ENCODE assay signal across 9 mouse cellular contexts in genomic region chr1:165700933-165701518, GRCm38 (mm10). TPM values are rescaled to one million over a fixed set of nuclear protein-coding genes. Genes with fewer than 3 reads are reported as not detected.
DNase-seq lines count a peak whose midpoint lies in the region; ATAC-seq lines count a peak whose summit lies in the region.
"Had no signal": no experiment of that assay in that cellular context is flagged by ENCODE, and none has a peak within 500 bp of the region (broad histone marks: within the 10 kb centered on the region; RNA-seq: fewer than 3 reads in every experiment).

No protein-coding gene starts in this region.

- no peak overlapping the region for H3K27ac ChIP-seq in intestine, embryonic 15.5 days
- H3K27ac ChIP-seq in intestine, embryonic 16.5 days (ENCODE audit: low read length): no peak overlapping the region
- no peak overlapping the region for H3K27ac ChIP-seq in liver, embryonic 11.5 days (ENCODE audit: low read depth, low read length)
- H3K27ac ChIP-seq: neural tube, embryonic 13.5 days had no signal

- no peaks in the 10 kb centered on the region for H3K36me3 ChIP-seq in intestine, embryonic 15.5 days
- no peaks in the 10 kb centered on the region for H3K36me3 ChIP-seq in intestine, embryonic 16.5 days (ENCODE audit: control insufficient read depth, insufficient read depth, low read length)
- no peaks in the 10 kb centered on the region for H3K36me3 ChIP-seq in liver, embryonic 11.5 days (ENCODE audit: control insufficient read depth, insufficient read depth, low read length)
- H3K36me3 ChIP-seq: neural tube, embryonic 13.5 days had no signal

- H3K4me1 ChIP-seq in intestine, embryonic 15.5 days (replicated peaks): peaks cover 41% of the 10 kb centered on the region
- peaks cover 31% of the 10 kb centered on the region for H3K4me1 ChIP-seq in intestine, embryonic 16.5 days (ENCODE audit: control insufficient read depth, insufficient read depth, low read length)
- peaks cover 37% of the 10 kb centered on the region for H3K4me1 ChIP-seq in liver, embryonic 11.5 days (replicated peaks; ENCODE audit: control insufficient read depth, insufficient read depth, low read length)

- 0 out of 2 replicates have a peak overlapping the region, but pooled peaks have one; percentile 5 for H3K4me2 ChIP-seq in intestine, embryonic 15.5 days (replicated peaks)
- H3K4me2 ChIP-seq in intestine, embryonic 16.5 days (ENCODE audit: low read depth, low read length): no peak overlapping the region
- peak overlapping the region; percentile 38 for H3K4me2 ChIP-seq in liver, embryonic 11.5 days
- H3K4me2 ChIP-seq: neural tube, embryonic 13.5 days had no signal

- intact Hi-C loops in left cerebral cortex, postnatal 36 days (cut with DNase I): no loop called here

- H3K9ac ChIP-seq in intestine, embryonic 15.5 days: no peak overlapping the region
- no peak overlapping the region for H3K9ac ChIP-seq in intestine, embryonic 16.5 days (ENCODE audit: low read depth, low read length)
- H3K9ac ChIP-seq in liver, embryonic 11.5 days (ENCODE audit: low read depth, low read length): no peak overlapping the region
- H3K9ac ChIP-seq: neural tube, embryonic 13.5 days had no signal

- no peaks in the 10 kb centered on the region for H3K9me3 ChIP-seq in intestine, embryonic 15.5 days
- no peaks in the 10 kb centered on the region for H3K9me3 ChIP-seq in intestine, embryonic 16.5 days (ENCODE audit: control insufficient read depth, low read length)
- no peaks in the 10 kb centered on the region for H3K9me3 ChIP-seq in liver, embryonic 11.5 days (ENCODE audit: control insufficient read depth, low read length)
- H3K9me3 ChIP-seq: neural tube, embryonic 13.5 days had no signal

- ATAC-seq in intestine, embryonic 15.5 days: no peak
- no peak for ATAC-seq in intestine, embryonic 16.5 days
- ATAC-seq in common myeloid progenitor, adult 5-6 weeks (replicated peaks; ENCODE audit: low read depth, poor library complexity, severe bottlenecking): peak; percentile 53
- ATAC-seq in liver, embryonic 11.5 days (replicated peaks; ENCODE audit: low FRiP score): no peak

- DNase-seq in liver, embryonic 11.5 days (ENCODE audit: low spot score): no peak
- DNase-seq in spleen, postnatal 4 days (ENCODE audit: low spot score in 2 of 2): peak; percentile 39 to 73
- DNase-seq in cerebellum, adult 11 months: no peak
- DNase-seq in gastrocnemius, postnatal 10 days: no peak
- DNase-seq in left cerebral cortex, postnatal 36 days (ENCODE audit: low spot score in 2 of 2): no peak

- WGBS in intestine, embryonic 15.5 days: 60% methylated on average over 6 of the region's 6 CpGs
- 57% methylated on average over 6 of the region's 6 CpGs for WGBS in intestine, embryonic 16.5 days
- WGBS in liver, embryonic 11.5 days: 16% methylated on average over 6 of the region's 6 CpGs

- H3K27me3 ChIP-seq in intestine, embryonic 15.5 days (replicated peaks): no peaks in the 10 kb centered on the region
- H3K27me3 ChIP-seq in intestine, embryonic 16.5 days (replicated peaks; ENCODE audit: control insufficient read depth, insufficient read depth, low read length): no peaks in the 10 kb centered on the region
- peaks cover 10% of the 10 kb centered on the region; the same call in 1 of the 2 replicates for H3K27me3 ChIP-seq in liver, embryonic 11.5 days (replicated peaks; ENCODE audit: control insufficient read depth, insufficient read depth, low read length)

- H3K4me3 ChIP-seq in intestine, embryonic 15.5 days (replicated peaks): no peak overlapping the region
- no peak overlapping the region for H3K4me3 ChIP-seq in intestine, embryonic 16.5 days (ENCODE audit: low read length)
- no peak overlapping the region for H3K4me3 ChIP-seq in liver, embryonic 11.5 days (ENCODE audit: low read depth, low read length)
- H3K4me3 ChIP-seq: neural tube, embryonic 13.5 days had no signal

RNA-seq across cellular contexts. Expression of gene Rcsd1, which starts 8.5 kb away (rescaled TPM):
- 32.7 and 33.8 TPM in 2 replicates for polyA plus RNA-seq in intestine, embryonic 15.5 days (2015; fragmentation: Nextera tagmentation; extraction: Ambion mirVana)
- polyA plus RNA-seq in intestine, embryonic 16.5 days (2015; fragmentation: Nextera tagmentation; extraction: Ambion mirVana): 28.7 and 32.4 TPM in 2 replicates
- 83.0 and 83.6 TPM in 2 replicates for total RNA-seq in common myeloid progenitor, adult 5-6 weeks (2017)
- 13.3 and 17.8 TPM in 2 replicates for polyA plus RNA-seq in liver, embryonic 11.5 days (2014; fragmentation: Nextera tagmentation; extraction: Ambion mirVana)
- total RNA-seq in gastrocnemius, postnatal 10 days (2021): 100 to 1,000 TPM; 128 to 138 TPM
- total RNA-seq in left cerebral cortex, postnatal 36 days (2021): 1 to 10 TPM; 3.6 to 5.0 TPM

Comparison
In these comparisons a context has a peak if more than half of its experiments do, and no peak if none do; other contexts are left out.
1. DNase-seq: peak in spleen, postnatal 4 days (2 of 2); none in liver, embryonic 11.5 days (single experiment), cerebellum, adult 11 months (single experiment), gastrocnemius, postnatal 10 days (single experiment) and left cerebral cortex, postnatal 36 days (0 of 2).
2. RNA of gene Rcsd1, which starts 8.5 kb away (total RNA-seq): 128 to 138 TPM in gastrocnemius, postnatal 10 days and 83.0 to 83.6 TPM in common myeloid progenitor, adult 5-6 weeks; 3.6 to 5.0 TPM in left cerebral cortex, postnatal 36 days; every median in the first group is over 10 times any median in the second.